Mouse (Mus musculus) erythroblast, embryonic 14.5 days (primary cell): ENCODE results near the gene Tial1.

ENCODE experiments used
- GATA1 ChIP-seq: IDR thresholded peaks from 2 replicates; pipeline ENCODE4 v1.6.1; 2012; ENCODE audit warnings: low read length, inconsistent platforms, mixed read lengths
- TAL1 ChIP-seq: IDR thresholded peaks from 3 replicates; pipeline ENCODE4 v1.6.1; 2012; ENCODE audit warnings: low read length, inconsistent platforms, mixed read lengths

GRCm38 (mm10) chr7:128460131-128460864, 1.2 kb downstream of the Tial1 start:
- TF ChIP-seq GATA1 (no peak), TAL1 (no peak)
